Comparison of ENCODE assay signal across 8 mouse cellular contexts in the genomic region with DNA sequence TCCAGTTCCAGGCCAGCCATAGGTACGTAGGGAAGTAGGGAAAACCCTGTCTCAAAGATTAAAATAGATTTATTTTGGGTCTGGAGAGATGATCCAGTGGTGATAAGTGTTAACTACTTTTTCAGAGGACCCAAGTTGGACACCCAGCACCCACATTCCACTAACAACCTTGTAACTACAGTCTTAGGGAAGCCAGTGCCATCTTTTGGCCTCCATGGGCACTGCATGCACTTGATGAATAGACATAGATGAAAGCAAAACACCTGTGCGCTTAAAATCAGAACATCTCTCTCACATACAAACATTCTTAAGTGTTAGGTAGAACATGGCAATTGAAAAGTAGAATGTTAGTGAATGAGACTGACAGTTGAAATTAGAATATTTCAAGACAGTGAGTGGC. TPM values are rescaled to one million over a fixed set of nuclear protein-coding genes. Genes with fewer than 3 reads are reported as not detected.
DNase-seq lines count a peak whose midpoint lies in the region; ATAC-seq and TF ChIP-seq lines count a peak whose summit lies in the region.

No protein-coding gene starts in this region.

- H3K9ac ChIP-seq in embryonic facial prominence, embryonic 14.5 days (ENCODE audit: low read depth, low read length), result peak overlapping the region; percentile 92; the same call in 1 of the 2 replicates
- 0 out of 2 replicates have a peak overlapping the region, but pooled peaks have one; percentile 95 for H3K9ac ChIP-seq in kidney, postnatal 0 days (ENCODE audit: low read depth, low read length)
- no peak overlapping the region for H3K9ac ChIP-seq in neural tube, embryonic 13.5 days

- intact Hi-C loops in heart, postnatal 25 days (cut with DNase I), result loop anchor here (10.0 kb wide), 1 partner anchor 584 kb away; the partner anchor contains the start of genes Cept1 and Dram2

- ATAC-seq in embryonic facial prominence, embryonic 14.5 days (ENCODE audit: low read depth), result no peak
- no peak for ATAC-seq in kidney, postnatal 0 days (replicated peaks; ENCODE audit: low FRiP score, low read depth)
- ATAC-seq in neural tube, embryonic 13.5 days (ENCODE audit: low read depth), result no peak
- ATAC-seq in activated CD4-positive, CD25-positive, alpha-beta regulatory T cell, adult 4 months, result no peak

- DNase-seq in heart, adult 11 months, result peak; percentile 15
- DNase-seq in heart, postnatal 25 days (ENCODE audit: low spot score), result no peak
- peak; percentile 34 for DNase-seq in CD4-positive helper T cell, adult 2 months (ENCODE audit: low read depth, low spot score)
- DNase-seq in embryonic facial prominence, embryonic 14.5 days (ENCODE audit: low spot score), result no peak
- no peak for DNase-seq in kidney, postnatal 0 days (ENCODE audit: low spot score)
- no peak for DNase-seq in right cerebral cortex, adult 18-20 months

- H3K9me3 ChIP-seq in embryonic facial prominence, embryonic 14.5 days (ENCODE audit: control insufficient read depth, low read length), result no peaks in the 10 kb centered on the region
- H3K9me3 ChIP-seq in kidney, postnatal 0 days (replicated peaks; ENCODE audit: low read length), result no peaks in the 10 kb centered on the region
- no peaks in the 10 kb centered on the region for H3K9me3 ChIP-seq in neural tube, embryonic 13.5 days

- 89% methylated on average over 2 of the region's 2 CpGs for whole genome bisulfite sequencing in embryonic facial prominence, embryonic 14.5 days
- 99% methylated on average over 2 of the region's 2 CpGs for whole genome bisulfite sequencing in kidney, postnatal 0 days
- WGBS in neural tube, embryonic 13.5 days, result 93% methylated on average over 2 of the region's 2 CpGs

- H3K4me3 ChIP-seq in embryonic facial prominence, embryonic 14.5 days (ENCODE audit: low read depth, low read length), result peak overlapping the region; percentile 85; the same call in 1 of the 2 replicates
- H3K4me3 ChIP-seq in kidney, postnatal 0 days (replicated peaks; ENCODE audit: low read depth, low read length), result no peak overlapping the region; the same call in 1 of the 2 replicates
- H3K4me3 ChIP-seq in neural tube, embryonic 13.5 days, result peak overlapping the region; percentile 57

- peak overlapping the region; percentile 88 for H3K4me2 ChIP-seq in embryonic facial prominence, embryonic 14.5 days (ENCODE audit: low read depth, low read length)
- H3K4me2 ChIP-seq in kidney, postnatal 0 days (ENCODE audit: low read length), result no peak overlapping the region
- H3K4me2 ChIP-seq in neural tube, embryonic 13.5 days, result peak overlapping the region; percentile 77

- no peaks in the 10 kb centered on the region for H3K27me3 ChIP-seq in embryonic facial prominence, embryonic 14.5 days (replicated peaks; ENCODE audit: control insufficient read depth, insufficient read depth, low read length)
- no peaks in the 10 kb centered on the region for H3K27me3 ChIP-seq in kidney, postnatal 0 days (ENCODE audit: insufficient read depth, low read length)
- H3K27me3 ChIP-seq in neural tube, embryonic 13.5 days, result no peaks in the 10 kb centered on the region

- peak; percentile 48 for TF ChIP-seq CTCF in kidney, postnatal 0 days (IDR thresholded peaks at IDR 0.05; ENCODE audit: low read depth)

- H3K36me3 ChIP-seq in embryonic facial prominence, embryonic 14.5 days (ENCODE audit: control insufficient read depth, insufficient read depth, low read length), result peaks cover 66% of the 10 kb centered on the region
- peaks cover 33% of the 10 kb centered on the region for H3K36me3 ChIP-seq in kidney, postnatal 0 days (ENCODE audit: insufficient read depth, low read length)
- H3K36me3 ChIP-seq in neural tube, embryonic 13.5 days, result peaks cover 54% of the 10 kb centered on the region

- peaks cover 16% of the 10 kb centered on the region for H3K4me1 ChIP-seq in embryonic facial prominence, embryonic 14.5 days (ENCODE audit: control insufficient read depth, insufficient read depth, low read length)
- peaks cover 18% of the 10 kb centered on the region for H3K4me1 ChIP-seq in kidney, postnatal 0 days (replicated peaks; ENCODE audit: insufficient read depth, low read length)
- H3K4me1 ChIP-seq in neural tube, embryonic 13.5 days (replicated peaks), result peaks cover 39% of the 10 kb centered on the region

- H3K27ac ChIP-seq in embryonic facial prominence, embryonic 14.5 days (replicated peaks; ENCODE audit: low read depth, low read length), result no peak overlapping the region
- H3K27ac ChIP-seq in kidney, postnatal 0 days, result no peak overlapping the region
- no peak overlapping the region for H3K27ac ChIP-seq in neural tube, embryonic 13.5 days (replicated peaks)

RNA-seq across cellular contexts. Expression of gene Atp5f1, which starts 0.8 kb away (rescaled TPM):
- 1,000 to 10,000 TPM; 1,206 to 1,242 TPM for total RNA-seq in heart, postnatal 25 days (2021)
- 468 and 483 TPM in 2 replicates for polyA plus RNA-seq in embryonic facial prominence, embryonic 14.5 days (2014; fragmentation: Nextera tagmentation; extraction: Ambion mirVana)
- polyA plus RNA-seq in kidney, postnatal 0 days (2015; fragmentation: Nextera tagmentation; extraction: Ambion mirVana), result 756 and 779 TPM in 2 replicates
- polyA plus RNA-seq in neural tube, embryonic 13.5 days (2015; fragmentation: Nextera tagmentation; extraction: Ambion mirVana), result 612 and 654 TPM in 2 replicates
- 100 to 1,000 TPM; 442 to 454 TPM for polyA plus RNA-seq in activated CD4-positive, CD25-positive, alpha-beta regulatory T cell, adult 4 months (2017; shearing (Covaris generic))

RNA-seq across cellular contexts. Expression of gene Wdr77, which starts 1.5 kb away (rescaled TPM):
- total RNA-seq in heart, postnatal 25 days (2021), result 10 to 100 TPM; 43.5 to 44.9 TPM
- 100 and 117 TPM in 2 replicates for polyA plus RNA-seq in embryonic facial prominence, embryonic 14.5 days (2014; fragmentation: Nextera tagmentation; extraction: Ambion mirVana)
- 98.2 and 102 TPM in 2 replicates for polyA plus RNA-seq in kidney, postnatal 0 days (2015; fragmentation: Nextera tagmentation; extraction: Ambion mirVana)
- 89.3 and 94.1 TPM in 2 replicates for polyA plus RNA-seq in neural tube, embryonic 13.5 days (2015; fragmentation: Nextera tagmentation; extraction: Ambion mirVana)
- 10 to 100 TPM; 59.5 to 64.4 TPM for polyA plus RNA-seq in activated CD4-positive, CD25-positive, alpha-beta regulatory T cell, adult 4 months (2017; shearing (Covaris generic))

RNA-seq across cellular contexts. Expression of gene Ovgp1, which starts 12.8 kb away (rescaled TPM):
- total RNA-seq in heart, postnatal 25 days (2021), result under 1 TPM; 0.17 to 0.29 TPM
- 0.75 and 1.2 TPM in 2 replicates for polyA plus RNA-seq in embryonic facial prominence, embryonic 14.5 days (2014; fragmentation: Nextera tagmentation; extraction: Ambion mirVana)
- polyA plus RNA-seq in kidney, postnatal 0 days (2015; fragmentation: Nextera tagmentation; extraction: Ambion mirVana), result 0.86 and 0.91 TPM in 2 replicates
- 3.1 and 4.1 TPM in 2 replicates for polyA plus RNA-seq in neural tube, embryonic 13.5 days (2015; fragmentation: Nextera tagmentation; extraction: Ambion mirVana)
- 1 to 10 TPM; 1.6 to 2.2 TPM for polyA plus RNA-seq in activated CD4-positive, CD25-positive, alpha-beta regulatory T cell, adult 4 months (2017; shearing (Covaris generic))

RNA-seq across cellular contexts. Expression of gene I830077J02Rik, which starts 28.2 kb away (rescaled TPM):
- under 1 TPM; 0.60 to 0.84 TPM for total RNA-seq in heart, postnatal 25 days (2021)
- polyA plus RNA-seq in embryonic facial prominence, embryonic 14.5 days (2014; fragmentation: Nextera tagmentation; extraction: Ambion mirVana), result 0.47 and 0.70 TPM in 2 replicates
- polyA plus RNA-seq in kidney, postnatal 0 days (2015; fragmentation: Nextera tagmentation; extraction: Ambion mirVana), result 0.24 and 0.31 TPM in 2 replicates
- polyA plus RNA-seq in neural tube, embryonic 13.5 days (2015; fragmentation: Nextera tagmentation; extraction: Ambion mirVana), result 0.21 and 0.33 TPM in 2 replicates
- polyA plus RNA-seq in activated CD4-positive, CD25-positive, alpha-beta regulatory T cell, adult 4 months (2017; shearing (Covaris generic)), result under 1 TPM in 1 of 2 experiments, not detected in 1; 0.46 TPM

RNA-seq across cellular contexts. Expression of gene Pifo, which starts 53.7 kb away (rescaled TPM):
- not detected for total RNA-seq in heart, postnatal 25 days (2021)
- polyA plus RNA-seq in embryonic facial prominence, embryonic 14.5 days (2014; fragmentation: Nextera tagmentation; extraction: Ambion mirVana), result 5.2 and 13.1 TPM in 2 replicates
- 0.13 and 0.41 TPM in 2 replicates for polyA plus RNA-seq in kidney, postnatal 0 days (2015; fragmentation: Nextera tagmentation; extraction: Ambion mirVana)
- polyA plus RNA-seq in neural tube, embryonic 13.5 days (2015; fragmentation: Nextera tagmentation; extraction: Ambion mirVana), result 0.52 and 1.5 TPM in 2 replicates
- not detected for polyA plus RNA-seq in activated CD4-positive, CD25-positive, alpha-beta regulatory T cell, adult 4 months (2017; shearing (Covaris generic))

Comparison
In these comparisons a context has a peak if more than half of its experiments do, and no peak if none do; other contexts are left out.
1. DNase-seq: peak in heart, adult 11 months (single experiment) and CD4-positive helper T cell, adult 2 months (single experiment); none in heart, postnatal 25 days (single experiment), embryonic facial prominence, embryonic 14.5 days (single experiment), kidney, postnatal 0 days (single experiment) and right cerebral cortex, adult 18-20 months (single experiment).